Mouse (Mus musculus) T-helper 1 cell (primary cell): ENCODE measurements around the gene B4galnt1.

Experiments
- in situ Hi-C: fragments of 300-600 bp; cut with MboI, MseI; formaldehyde crosslinking; loops from one replicate; pipeline ENCODE4 v1.15.1; 2025; ENCODE audit warnings: high pct_unique_total_duplicates

The B4galnt1 gene

GRCm38 (mm10) chr10:127208921-127209320 is 43.9 kb downstream of the B4galnt1 start:
- in situ Hi-C loops, result no loop called here

- in situ Hi-C loops, result no loop called here
These were observed 45.0 kb downstream of the B4galnt1 start for GRCm38 (mm10) chr10:127209928-127210570.

- in situ Hi-C loops, result no loop called here
These were observed 46.0 kb downstream of the B4galnt1 start for GRCm38 (mm10) chr10:127210961-127211405.

- in situ Hi-C loops, result no loop called here
These were observed 46.4 kb downstream of the B4galnt1 start, which contains the start of gene Pip4k2c for GRCm38 (mm10) chr10:127211414-127211854. Gene Pip4k2c (minus strand): TSS chr10:127211585.

GRCm38 (mm10) chr10:127213272-127213671 is 48.2 kb downstream of the B4galnt1 start:
- in situ Hi-C loops, result no loop called here

- in situ Hi-C loops, result no loop called here
These were observed 48.8 kb downstream of the B4galnt1 start for GRCm38 (mm10) chr10:127213704-127214421.

- in situ Hi-C loops, result no loop called here
These were observed 49.4 kb downstream of the B4galnt1 start for GRCm38 (mm10) chr10:127214422-127214803.

- in situ Hi-C loops, result no loop called here
These were observed 51.4 kb downstream of the B4galnt1 start for GRCm38 (mm10) chr10:127216456-127216855.

- in situ Hi-C loops, result no loop called here
These were observed 52.2 kb downstream of the B4galnt1 start for GRCm38 (mm10) chr10:127217177-127217576.

GRCm38 (mm10) chr10:127218339-127218738 is 53.3 kb downstream of the B4galnt1 start:
- in situ Hi-C loops, result no loop called here
